Mouse (Mus musculus) olfactory bulb, adult 2 months (tissue): ENCODE results near the gene Gm44790.

Experiments
- CTCF ChIP-seq: fragments of 200-500 bp; IDR thresholded peaks from 2 replicates; pipeline ENCODE4 v1.5.1; 2012; ENCODE audit warnings: low read depth, mild to moderate bottlenecking, low read length, moderate library complexity; ENCODE audit not compliant: insufficient read depth
- POLR2A ChIP-seq: fragments of 200-500 bp; IDR thresholded peaks from 2 replicates; pipeline ENCODE4 v1.6.1; 2012; ENCODE audit warnings: mild to moderate bottlenecking, low read depth, low read length, moderate library complexity; ENCODE audit not compliant: insufficient read depth

DNA sequence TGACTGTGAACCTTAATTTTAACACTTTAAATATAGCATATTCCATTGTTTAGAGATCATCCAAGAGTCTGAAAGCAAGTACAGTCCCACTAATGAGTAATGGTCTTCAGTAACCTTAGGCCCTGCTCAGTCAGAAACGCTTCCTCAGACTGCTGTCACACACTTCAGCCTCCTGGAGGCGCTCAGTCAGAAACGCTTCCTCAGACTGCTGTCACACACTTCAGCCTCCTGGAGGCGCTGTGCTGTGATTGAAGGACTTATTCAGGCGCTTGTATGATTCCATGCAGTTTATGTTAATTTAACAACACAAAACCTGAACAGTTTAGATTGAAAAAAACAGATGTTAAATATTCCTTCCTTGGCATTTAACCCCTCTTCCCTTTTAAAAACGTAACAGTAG, 6.0 kb upstream of the Gm44790 start:
- TF ChIP-seq POLR2A: no peak
- TF ChIP-seq CTCF: no peak
